Mouse (Mus musculus) forebrain, embryonic 11.5 days (tissue): ENCODE measurements at regions not wholly inside any gene's neighbourhood (a gene's known extent, or its start where the extent isn't known, plus 50 kb on each side); places are given as distances from the start of the nearest gene placed in this dataset.

Experiments
- ATAC-seq: fragments of 200-750 bp; cut with Nextera tagmentation; replicated peaks from 2 replicates; pipeline ENCODE4 v1.8.0; 2017; ENCODE audit warnings: moderate TSS enrichment; ENCODE audit not compliant: low FRiP score
- DNase-seq: peaks from one replicate; pipeline ENCODE4 v3.0.0-alpha.2; 2017; ENCODE audit warnings: low spot score
- H3K27ac ChIP-seq: fragments of 300-500 bp; sonication (generic); 2 replicates; pipeline ENCODE4 v1.5.1; 2014; ENCODE audit warnings: low read depth, low read length
- H3K27me3 ChIP-seq: fragments of 300-500 bp; sonication (generic); 2 replicates; pipeline ENCODE4 v1.6.1; 2014; ENCODE audit warnings: mild to moderate bottlenecking, low read length, mixed read lengths; ENCODE audit not compliant: control insufficient read depth, insufficient read depth
- H3K36me3 ChIP-seq: fragments of 300-500 bp; sonication (generic); 2 replicates; pipeline ENCODE4 v1.6.1; 2014; ENCODE audit warnings: mild to moderate bottlenecking, low read length, moderate library complexity, mixed read lengths; ENCODE audit not compliant: control insufficient read depth, insufficient read depth
- H3K4me1 ChIP-seq: fragments of 300-500 bp; sonication (generic); replicated peaks from 2 replicates; pipeline ENCODE4 v1.6.1; 2014; ENCODE audit warnings: low read length, mixed read lengths; ENCODE audit not compliant: control insufficient read depth, insufficient read depth
- H3K4me2 ChIP-seq: fragments of 300-500 bp; sonication (generic); 2 replicates; pipeline ENCODE4 v1.6.1; 2014; ENCODE audit warnings: low read depth, mild to moderate bottlenecking, low read length, moderate library complexity, mixed read lengths; ENCODE audit not compliant: severe bottlenecking
- H3K4me3 ChIP-seq: fragments of 300-500 bp; sonication (generic); 2 replicates; pipeline ENCODE4 v1.5.1; 2014; ENCODE audit warnings: low read depth, low read length
- H3K9ac ChIP-seq: fragments of 300-500 bp; sonication (generic); 2 replicates; pipeline ENCODE4 v1.6.1; 2014; ENCODE audit warnings: low read length
- H3K9me3 ChIP-seq: fragments of 300-500 bp; sonication (generic); 2 replicates; pipeline ENCODE4 v1.6.1; 2016; ENCODE audit warnings: low read length, mixed read lengths; ENCODE audit not compliant: control insufficient read depth
- WGBS: fragments of 180-500 bp; shearing (Covaris S2); extraction: QIAGEN DNeasy Blood & Tissue Kit; methylation state at CpG from one replicate; pipeline ENCODE4 v1.1.7; 2014; 5-methylcytosine and 5-hydroxymethylcytosine counted together

- H3K9me3 ChIP-seq = no peaks in the 10 kb centered on the region
- H3K9ac ChIP-seq = no peak overlapping the region
- no peaks in the 10 kb centered on the region for H3K36me3 ChIP-seq
- no peak for DNase-seq
- H3K4me2 ChIP-seq = no peak overlapping the region
- H3K4me1 ChIP-seq = no peaks in the 10 kb centered on the region
- H3K27me3 ChIP-seq = no peaks in the 10 kb centered on the region
- no peak for ATAC-seq
- H3K4me3 ChIP-seq = no peak overlapping the region
- no peak overlapping the region for H3K27ac ChIP-seq
- WGBS = 79% methylated on average over 1 of the region's 1 CpGs
These were observed 135.0 kb upstream of the Arpp21 start for GRCm38 (mm10) chr9:112370746-112371145.

GRCm38 (mm10) chr9:112367291-112367690 lies 131.6 kb upstream of the Arpp21 start:
- H3K27me3 ChIP-seq = no peaks in the 10 kb centered on the region
- DNase-seq = no peak
- H3K4me3 ChIP-seq = no peak overlapping the region
- no peak overlapping the region for H3K27ac ChIP-seq
- ATAC-seq = no peak
- no peak overlapping the region for H3K9ac ChIP-seq
- H3K4me1 ChIP-seq = no peaks in the 10 kb centered on the region
- H3K36me3 ChIP-seq = no peaks in the 10 kb centered on the region
- no peaks in the 10 kb centered on the region for H3K9me3 ChIP-seq
- no peak overlapping the region for H3K4me2 ChIP-seq

- Histone ChIP-seq H3K9ac (no peak overlapping the region), H3K4me3 (no peak overlapping the region), H3K36me3 (no peaks in the 10 kb centered on the region), H3K4me1 (no peaks in the 10 kb centered on the region), H3K27me3 (no peaks in the 10 kb centered on the region), H3K4me2 (no peak overlapping the region), H3K27ac (no peak overlapping the region), H3K9me3 (no peaks in the 10 kb centered on the region)
- DNase-seq (no peak), ATAC-seq (no peak)
- 89% methylated on average over 3 of the region's 3 CpGs for WGBS
These were observed 125.6 kb upstream of the Arpp21 start for GRCm38 (mm10) chr9:112361355-112361754.

DNA sequence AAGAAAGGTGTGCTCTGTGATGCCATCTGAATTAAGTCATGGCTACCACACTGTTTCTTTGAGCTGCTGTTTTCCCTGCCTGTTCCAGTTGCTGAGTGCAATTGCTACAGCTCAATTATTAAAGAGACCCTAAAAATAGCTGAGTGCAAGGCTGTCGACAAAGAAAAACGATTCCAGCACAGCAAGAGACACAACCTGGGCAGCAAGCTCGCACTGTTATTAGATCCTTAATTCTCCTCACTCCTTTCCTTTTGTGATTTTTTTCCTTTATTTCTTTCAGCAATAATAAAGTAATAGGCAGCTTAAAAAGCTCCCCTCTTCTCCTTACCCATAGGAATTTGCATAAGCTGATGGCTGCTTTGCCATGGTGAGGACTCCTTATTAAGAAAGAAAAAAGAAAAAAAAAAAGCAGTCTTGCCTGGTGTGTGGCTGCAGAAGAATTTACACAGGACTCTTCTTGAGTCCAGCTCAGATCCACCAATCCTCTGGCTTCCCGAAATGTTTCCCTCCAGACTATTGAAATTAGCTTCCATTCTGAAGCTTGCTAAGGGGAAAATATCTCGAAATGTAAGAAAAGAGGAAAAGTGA lies 123.1 kb upstream of the Arpp21 start:
- DNase-seq (no peak), ATAC-seq (peak; percentile 44)
- Histone ChIP-seq H3K9me3 (no peaks in the 10 kb centered on the region), H3K4me3 (no peak overlapping the region), H3K36me3 (no peaks in the 10 kb centered on the region), H3K4me1 (no peaks in the 10 kb centered on the region), H3K4me2 (no peak overlapping the region), H3K27me3 (no peaks in the 10 kb centered on the region), H3K27ac (no peak overlapping the region), H3K9ac (no peak overlapping the region)
- 27% methylated on average over 5 of the region's 5 CpGs for WGBS

GRCm38 (mm10) chr9:112353196-112353595 lies 117.5 kb upstream of the Arpp21 start:
- H3K9ac ChIP-seq = no peak overlapping the region
- ATAC-seq (no peak), DNase-seq (no peak)
- no peak overlapping the region for H3K4me2 ChIP-seq
- no peak overlapping the region for H3K27ac ChIP-seq
- H3K4me3 ChIP-seq = no peak overlapping the region
- 85% methylated on average over 3 of the region's 3 CpGs for WGBS
- H3K36me3 ChIP-seq = no peaks in the 10 kb centered on the region
- no peaks in the 10 kb centered on the region for H3K4me1 ChIP-seq
- no peaks in the 10 kb centered on the region for H3K27me3 ChIP-seq
- no peaks in the 10 kb centered on the region for H3K9me3 ChIP-seq

DNA sequence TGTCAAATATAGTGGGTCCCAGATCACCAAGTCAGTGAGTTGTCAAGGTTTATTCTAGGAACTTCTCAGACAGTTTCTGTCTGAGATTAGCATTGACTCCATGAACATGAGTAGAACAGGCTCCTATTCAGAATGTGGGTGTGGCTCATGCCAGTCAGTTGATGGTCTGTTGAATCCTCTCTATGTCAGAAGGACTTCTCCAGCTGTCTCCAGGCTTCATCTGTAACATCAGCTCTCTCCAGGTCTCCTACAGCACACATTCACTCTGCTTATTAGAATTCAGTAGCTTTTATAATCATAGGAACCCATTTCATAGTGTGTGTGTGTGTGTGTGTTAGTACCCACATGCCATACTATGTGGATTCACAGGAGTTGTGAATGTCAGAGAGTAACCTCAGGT lies 113.2 kb upstream of the Arpp21 start:
- DNase-seq (no peak), ATAC-seq (no peak)
- H3K4me3 ChIP-seq = no peak overlapping the region
- no peaks in the 10 kb centered on the region for H3K9me3 ChIP-seq
- H3K4me2 ChIP-seq = no peak overlapping the region
- H3K9ac ChIP-seq = no peak overlapping the region
- no peak overlapping the region for H3K27ac ChIP-seq
- no peaks in the 10 kb centered on the region for H3K36me3 ChIP-seq
- no peaks in the 10 kb centered on the region for H3K27me3 ChIP-seq
- H3K4me1 ChIP-seq = no peaks in the 10 kb centered on the region

GRCm38 (mm10) chr9:112344792-112345191 lies 109.1 kb upstream of the Arpp21 start:
- H3K36me3 ChIP-seq = no peaks in the 10 kb centered on the region
- 76% methylated on average over 1 of the region's 1 CpGs for WGBS
- ATAC-seq (no peak), DNase-seq (no peak)
- no peaks in the 10 kb centered on the region for H3K4me1 ChIP-seq
- H3K4me2 ChIP-seq = no peak overlapping the region
- no peaks in the 10 kb centered on the region for H3K27me3 ChIP-seq
- no peak overlapping the region for H3K27ac ChIP-seq
- H3K9ac ChIP-seq = no peak overlapping the region
- H3K4me3 ChIP-seq = no peak overlapping the region
- H3K9me3 ChIP-seq = no peaks in the 10 kb centered on the region

DNA sequence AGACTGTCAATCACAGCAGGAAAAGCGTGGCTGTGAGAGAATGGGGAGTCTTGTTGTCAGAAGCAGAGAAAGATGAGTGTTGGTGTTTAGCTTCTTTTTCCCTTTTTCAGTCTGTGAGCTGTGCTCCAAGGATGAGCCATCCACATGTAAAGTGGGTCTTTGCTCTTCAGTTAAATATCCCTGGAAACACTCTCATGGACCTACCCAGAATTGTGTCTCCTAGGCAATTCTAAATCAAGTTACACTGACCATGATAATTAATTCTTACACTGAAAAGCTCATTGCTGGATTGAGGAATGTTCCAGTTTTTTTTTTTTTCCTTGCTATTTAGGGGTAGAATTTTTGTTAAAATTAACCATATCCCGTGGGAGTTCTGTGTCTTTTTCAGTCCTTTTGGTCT lies 104.6 kb upstream of the Arpp21 start:
- H3K9me3 ChIP-seq = no peaks in the 10 kb centered on the region
- ATAC-seq (no peak), DNase-seq (no peak)
- no peaks in the 10 kb centered on the region for H3K27me3 ChIP-seq
- no peaks in the 10 kb centered on the region for H3K36me3 ChIP-seq
- H3K4me1 ChIP-seq = no peaks in the 10 kb centered on the region
- no peak overlapping the region for H3K9ac ChIP-seq
- 74% methylated on average over 2 of the region's 2 CpGs for WGBS
- H3K27ac ChIP-seq = no peak overlapping the region
- no peak overlapping the region for H3K4me2 ChIP-seq
- no peak overlapping the region for H3K4me3 ChIP-seq

DNA sequence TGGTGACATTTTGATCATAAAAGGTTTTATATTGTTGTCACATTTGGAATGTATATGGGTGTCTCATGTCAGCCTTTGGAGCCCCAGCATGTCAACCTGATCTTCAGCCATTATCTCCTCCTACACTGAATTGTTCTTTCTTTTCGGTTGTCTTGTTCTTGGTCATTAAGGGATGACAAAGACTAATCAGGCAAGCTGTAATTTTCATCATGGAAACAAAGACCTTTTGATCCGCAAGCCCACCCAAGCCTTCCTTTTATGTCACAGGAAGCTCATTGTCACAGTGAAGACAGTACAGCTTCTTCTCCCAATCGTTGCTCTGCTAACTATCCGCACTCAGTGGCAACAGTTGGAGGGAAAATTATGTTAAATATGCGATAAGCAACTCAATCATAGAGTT lies 84.3 kb upstream of the Arpp21 start:
- 74% methylated on average over 5 of the region's 5 CpGs for WGBS
- Histone ChIP-seq H3K4me2 (no peak overlapping the region), H3K27me3 (no peaks in the 10 kb centered on the region), H3K9ac (no peak overlapping the region), H3K4me3 (no peak overlapping the region), H3K9me3 (no peaks in the 10 kb centered on the region), H3K36me3 (no peaks in the 10 kb centered on the region), H3K27ac (no peak overlapping the region), H3K4me1 (no peaks in the 10 kb centered on the region)
- ATAC-seq (no peak), DNase-seq (no peak)
